Mouse (Mus musculus): ENCODE measurements around the gene Fbxw8.

Gene Fbxw8

DNA sequence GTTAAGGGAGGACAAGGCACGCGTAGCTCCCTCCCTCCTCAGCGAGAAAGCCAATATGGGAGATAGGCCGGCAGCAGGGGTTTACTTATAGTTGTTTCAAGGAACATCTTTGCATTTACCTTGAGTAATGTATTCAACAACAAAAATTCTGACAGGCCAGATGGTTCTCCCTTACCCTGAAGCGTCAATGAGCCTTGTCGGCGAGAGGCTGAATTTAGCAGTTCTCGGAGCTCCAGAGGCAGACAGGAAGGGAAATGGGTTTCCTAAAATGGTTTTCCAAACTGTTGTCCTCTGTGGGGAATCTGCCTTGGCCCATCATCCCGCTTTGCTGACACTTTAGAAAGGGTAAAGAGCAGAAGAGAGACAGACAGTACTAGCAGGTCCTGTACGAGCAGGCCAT is 48.6 kb downstream of the Fbxw8 start:
- no peak for DNase-seq

DNA sequence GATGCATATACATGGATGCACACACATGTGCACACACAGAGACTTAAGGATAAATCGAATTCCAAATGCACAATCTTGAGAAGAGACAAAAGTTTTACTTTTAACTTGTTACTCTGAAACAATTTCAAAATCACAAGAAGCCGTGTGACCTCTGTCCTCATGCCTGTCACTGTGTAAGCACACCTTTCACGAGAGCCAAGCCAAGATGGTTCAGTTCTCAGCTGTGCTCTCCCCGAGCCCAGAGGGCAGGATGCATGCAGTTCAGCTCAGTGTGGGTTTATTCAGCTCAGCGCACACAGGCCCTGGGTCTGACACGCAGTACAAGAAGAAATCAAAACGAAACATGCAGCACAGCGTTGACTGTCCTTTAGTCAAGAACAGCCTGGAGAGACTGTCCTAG is 49.7 kb downstream of the Fbxw8 start:
- DNase-seq, result no peak

DNA sequence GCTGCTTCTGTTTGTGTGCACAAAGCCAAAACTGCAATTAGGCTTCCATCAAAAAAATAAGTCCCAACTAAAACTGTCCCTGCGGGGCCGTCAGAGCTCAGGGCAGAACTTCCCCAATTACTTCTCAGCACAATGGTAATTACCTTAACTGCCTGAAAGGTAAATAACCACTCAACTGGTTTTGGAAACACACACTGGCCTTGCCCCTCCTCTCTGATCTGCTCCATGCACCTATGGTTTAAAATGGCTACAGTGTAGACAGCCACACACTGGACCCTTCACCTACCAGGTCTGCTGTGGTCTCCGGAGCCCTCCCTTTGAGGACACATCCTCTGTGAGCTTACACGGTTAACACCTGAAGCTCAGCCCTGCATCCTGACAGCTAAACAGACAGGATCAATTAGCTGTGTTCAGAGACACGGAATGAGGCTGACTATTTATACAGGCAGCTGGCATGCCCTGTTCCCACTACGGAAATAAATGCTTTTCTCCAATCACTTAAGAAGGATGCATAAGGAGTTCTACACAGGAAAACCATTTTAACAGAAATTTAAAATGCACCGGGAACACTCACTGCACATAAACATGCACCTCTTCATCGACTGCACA is 55.3 kb downstream of the Fbxw8 start:
- no peak for DNase-seq

DNA sequence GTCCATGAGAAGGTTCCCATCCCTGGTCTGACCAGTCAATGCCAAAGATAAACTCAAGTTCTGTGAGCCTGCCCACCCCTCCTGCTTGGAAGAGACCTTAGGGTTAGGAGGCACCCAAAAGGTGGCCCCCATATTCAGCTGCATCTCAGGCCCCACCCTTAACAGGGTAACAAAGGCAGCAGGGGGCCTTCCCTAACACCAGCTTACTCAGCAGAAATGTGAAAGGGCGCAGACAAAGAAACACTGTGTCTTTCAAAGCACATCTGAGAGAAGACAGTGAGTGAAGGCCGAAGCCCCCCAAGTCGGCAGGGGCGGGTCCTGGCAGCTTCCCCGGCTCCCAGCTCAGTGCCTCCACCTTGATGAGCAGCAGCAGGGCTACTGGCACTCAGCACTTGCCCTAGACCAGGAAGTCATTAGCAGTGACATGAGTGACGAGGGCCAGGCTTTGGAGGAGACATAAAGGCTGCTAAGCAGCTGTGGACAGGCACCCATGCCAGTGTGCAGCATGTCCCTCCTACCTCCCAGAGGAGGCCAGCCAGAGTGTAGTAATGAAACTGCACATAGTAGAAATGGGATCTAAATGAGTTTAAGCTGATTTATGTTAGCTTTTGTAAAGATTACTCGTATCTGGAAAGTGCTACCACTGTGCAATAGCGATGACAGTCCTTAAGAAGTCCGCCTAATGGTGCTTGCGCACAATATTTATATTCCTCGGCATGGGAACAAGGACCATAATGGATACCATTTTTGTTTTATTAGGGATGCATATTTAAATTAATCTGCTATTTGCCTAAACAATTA is 56.0 kb downstream of the Fbxw8 start:
- DNase-seq, result no peak

DNA sequence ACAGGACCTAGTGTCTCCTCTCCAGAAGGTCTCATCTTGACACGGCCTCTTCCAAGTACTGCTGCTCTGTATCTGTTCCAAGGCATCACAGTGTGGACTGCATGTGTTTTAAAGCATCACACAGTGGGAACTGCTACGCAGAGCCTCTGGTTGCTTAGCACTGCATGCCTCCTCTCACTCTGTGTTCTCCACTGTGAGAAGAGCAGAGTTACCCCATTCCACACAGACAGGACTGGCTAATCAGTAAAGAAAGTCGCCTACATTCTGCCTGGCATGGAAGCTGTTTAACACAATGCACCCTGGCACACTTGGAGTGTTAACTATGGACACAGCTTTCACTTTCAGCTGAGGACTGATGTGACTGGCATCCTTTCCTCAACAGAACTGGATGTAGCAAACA is 58.9 kb downstream of the Fbxw8 start:
- DNase-seq, result no peak

DNA sequence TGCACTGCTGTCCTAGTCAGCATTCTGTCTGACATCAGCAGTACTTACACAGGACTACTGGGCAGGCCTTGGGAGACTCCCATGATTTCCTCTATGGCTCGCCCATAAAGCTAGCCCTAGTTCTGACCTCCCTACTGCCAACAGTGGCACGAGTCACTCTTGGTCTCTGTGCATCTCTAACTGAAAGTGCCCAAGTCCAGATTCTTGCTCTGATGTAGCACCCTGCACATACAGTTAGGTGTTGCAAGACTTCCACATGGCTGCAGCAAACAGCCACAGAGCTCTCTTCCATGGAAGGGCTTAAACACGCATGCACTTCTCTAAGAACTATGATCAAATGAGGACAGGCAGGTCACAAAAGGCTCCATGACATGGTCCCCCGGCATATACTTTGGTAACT is 59.4 kb downstream of the Fbxw8 start:
- no peak for DNase-seq

DNA sequence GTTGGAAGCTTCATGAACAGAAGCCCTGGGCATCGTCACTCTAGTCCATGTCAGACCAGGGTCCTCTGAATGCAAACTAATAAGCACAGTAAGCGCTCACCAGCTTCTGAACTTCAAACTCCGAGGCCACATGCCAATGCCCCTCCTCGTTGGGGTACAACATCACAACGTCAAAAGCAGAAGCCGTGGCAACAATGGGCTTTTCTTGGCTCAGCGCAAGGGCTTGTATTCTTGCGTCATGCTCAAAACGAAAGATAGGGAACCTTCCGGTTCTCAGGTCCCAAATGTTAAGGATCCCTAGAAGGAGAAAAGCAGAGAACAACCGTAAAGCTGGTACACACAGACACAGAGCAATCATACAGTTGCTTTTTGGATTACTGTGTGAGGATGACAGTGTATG is 59.8 kb downstream of the Fbxw8 start:
- DNase-seq, result no peak

DNA sequence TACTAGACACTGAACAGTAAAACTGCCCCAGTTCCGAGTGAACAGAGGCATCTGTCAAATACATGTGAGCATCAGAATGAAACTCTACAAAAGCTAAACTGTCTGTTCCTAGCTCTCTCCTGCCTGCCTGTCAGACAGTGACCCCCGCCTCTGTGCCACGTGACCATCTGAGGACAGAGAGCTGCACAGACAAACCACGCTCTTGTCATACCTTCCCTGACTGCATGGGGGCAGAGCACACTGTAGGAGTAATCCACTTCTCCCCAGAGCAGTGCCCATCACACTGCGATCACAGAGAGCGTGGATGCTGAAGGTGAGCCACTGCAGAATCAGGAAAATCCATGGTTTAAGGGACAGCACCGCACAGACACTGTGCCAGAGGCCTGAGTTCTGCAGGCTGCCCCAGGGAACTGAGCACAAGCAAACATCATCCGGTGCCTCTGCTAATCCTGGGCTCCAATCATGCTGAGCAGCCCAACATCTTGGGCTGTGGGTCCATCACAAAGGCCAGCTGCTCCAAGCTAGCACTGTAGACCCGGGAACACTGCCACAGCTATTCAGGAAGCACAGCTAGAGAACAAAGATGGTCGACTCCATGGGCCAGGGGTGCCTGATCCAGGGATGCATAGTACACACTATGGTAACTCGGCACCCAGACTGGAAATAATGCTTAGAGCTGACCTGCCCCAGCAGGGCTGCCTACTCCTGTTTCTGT is 61.8 kb downstream of the Fbxw8 start:
- peak in 1 of 2 experiments; percentile 43 for DNase-seq

DNA sequence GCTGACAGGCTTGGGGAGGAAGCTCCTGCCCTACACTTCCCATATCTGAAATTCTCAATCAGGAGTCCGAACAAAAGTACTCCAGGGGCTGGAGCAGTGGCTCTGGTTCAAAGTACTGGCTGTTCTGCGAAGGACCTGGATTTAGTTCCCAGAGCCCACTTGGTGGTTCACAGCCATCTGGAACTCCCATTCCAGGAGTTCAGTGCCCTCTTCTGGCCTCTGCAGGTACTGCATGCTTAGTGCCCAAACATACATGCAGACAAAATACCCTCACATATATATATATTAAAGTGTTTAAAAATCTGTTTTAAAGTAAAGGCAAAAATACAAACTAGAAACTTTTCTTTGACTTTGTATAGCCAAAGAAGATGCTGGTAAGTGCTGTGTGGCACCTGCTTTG is 64.4 kb downstream of the Fbxw8 start:
- peak; percentile 65 to 69 for DNase-seq

DNA sequence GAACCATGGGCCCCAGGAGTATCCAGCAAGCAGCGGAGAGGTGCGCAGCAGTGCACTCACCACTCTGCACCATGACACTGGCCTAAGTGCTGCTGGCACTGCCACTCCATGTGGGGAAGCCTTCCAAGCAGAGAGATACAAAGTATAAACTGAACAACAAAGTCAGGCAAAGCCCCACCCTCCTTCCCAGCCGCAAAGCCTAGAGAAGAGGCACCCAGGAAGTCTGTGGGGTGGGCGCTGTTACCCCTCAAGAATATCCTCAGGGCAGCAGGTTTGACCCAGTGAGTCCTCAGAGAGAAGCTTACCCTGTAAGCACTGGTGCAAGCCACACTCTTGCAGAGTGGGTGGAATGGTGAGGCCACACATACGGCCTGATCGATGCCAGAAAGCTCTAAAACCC is 65.2 kb downstream of the Fbxw8 start:
- DNase-seq, result peak; percentile 43 to 57

DNA sequence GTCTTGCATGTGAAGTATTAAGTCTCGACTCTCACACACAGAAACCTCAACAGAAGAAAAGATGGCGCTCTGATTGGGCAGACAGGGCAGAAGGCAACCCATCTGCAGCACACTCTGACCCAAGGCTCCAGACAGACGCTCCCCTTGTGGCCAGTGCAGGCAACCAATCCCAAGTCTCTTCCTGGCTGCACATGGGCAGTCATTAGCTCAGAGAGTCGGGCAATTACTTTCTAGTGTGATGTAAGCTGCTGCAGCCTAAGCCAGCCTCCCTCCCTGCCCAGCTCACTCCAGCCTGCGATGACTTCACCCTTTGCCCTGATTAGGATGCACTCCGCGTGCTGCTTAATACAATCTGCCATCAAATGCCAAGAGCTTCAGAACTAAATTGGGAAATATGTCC is 66.2 kb downstream of the Fbxw8 start:
- no peak for DNase-seq

DNA sequence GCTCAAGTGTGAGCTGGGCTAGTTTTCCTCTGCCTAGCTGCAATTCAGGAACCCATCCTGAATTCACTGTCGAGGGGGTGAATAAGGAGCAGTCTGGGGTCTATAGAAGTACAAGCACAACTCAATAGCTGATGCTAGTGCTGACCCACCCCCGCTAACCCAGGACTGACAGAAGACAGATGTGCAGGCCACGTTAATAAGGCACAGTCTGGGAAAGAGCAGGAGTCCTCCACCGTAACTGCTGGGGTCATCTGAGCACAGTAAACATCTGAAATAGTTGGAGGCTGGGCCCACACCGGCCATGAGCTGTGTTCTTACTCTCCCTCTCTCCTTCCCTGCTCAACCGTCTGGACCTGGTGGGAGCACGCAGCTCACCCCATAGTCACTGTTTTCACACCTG is 68.3 kb downstream of the Fbxw8 start:
- no peak for DNase-seq

DNA sequence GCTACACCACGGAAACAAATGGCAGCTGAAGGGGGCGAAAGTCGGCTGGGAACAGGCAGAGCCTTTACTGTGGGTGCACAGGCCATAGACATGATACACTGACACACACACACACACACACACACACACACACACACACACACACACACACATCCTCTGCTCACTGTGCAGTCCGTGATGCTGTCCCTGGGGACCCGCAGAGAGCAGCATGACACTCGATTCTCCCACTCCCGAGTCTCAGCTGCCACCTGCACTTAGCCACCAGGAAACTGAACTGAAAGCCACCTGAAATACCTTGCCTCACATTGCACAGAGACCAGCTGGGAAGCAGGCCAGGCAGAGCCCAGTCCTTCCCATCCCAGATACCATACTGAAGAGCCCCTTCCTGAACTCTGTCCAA is 70.0 kb downstream of the Fbxw8 start:
- DNase-seq, result peak; percentile 36 to 57

DNA sequence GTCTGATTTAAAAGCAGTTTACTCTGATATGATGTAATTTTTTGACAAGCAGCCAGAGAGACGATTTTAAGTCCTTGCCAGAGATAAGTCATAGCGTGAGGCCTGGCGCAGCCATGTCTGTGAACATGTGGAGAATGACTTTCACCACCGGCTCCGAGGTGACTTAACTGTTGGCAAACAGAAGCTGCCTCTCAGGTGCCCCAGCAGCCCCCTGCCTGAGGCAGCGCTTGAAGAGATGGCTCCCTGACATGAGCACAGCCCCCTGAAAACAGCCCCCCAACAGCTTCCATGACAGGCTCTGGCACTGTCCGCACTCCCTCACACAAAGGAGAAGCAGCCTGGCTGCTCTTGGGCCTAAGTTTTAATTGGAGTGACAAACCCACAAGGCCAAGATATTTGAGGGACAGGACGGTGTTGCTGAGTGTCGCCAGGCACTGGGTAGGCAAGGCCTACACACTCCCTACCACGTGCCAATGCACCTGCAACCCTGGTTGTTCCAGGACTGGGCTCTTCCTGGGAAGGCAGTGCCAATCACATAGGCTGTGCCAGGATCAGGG is 71.0 kb downstream of the Fbxw8 start:
- DNase-seq, result no peak

DNA sequence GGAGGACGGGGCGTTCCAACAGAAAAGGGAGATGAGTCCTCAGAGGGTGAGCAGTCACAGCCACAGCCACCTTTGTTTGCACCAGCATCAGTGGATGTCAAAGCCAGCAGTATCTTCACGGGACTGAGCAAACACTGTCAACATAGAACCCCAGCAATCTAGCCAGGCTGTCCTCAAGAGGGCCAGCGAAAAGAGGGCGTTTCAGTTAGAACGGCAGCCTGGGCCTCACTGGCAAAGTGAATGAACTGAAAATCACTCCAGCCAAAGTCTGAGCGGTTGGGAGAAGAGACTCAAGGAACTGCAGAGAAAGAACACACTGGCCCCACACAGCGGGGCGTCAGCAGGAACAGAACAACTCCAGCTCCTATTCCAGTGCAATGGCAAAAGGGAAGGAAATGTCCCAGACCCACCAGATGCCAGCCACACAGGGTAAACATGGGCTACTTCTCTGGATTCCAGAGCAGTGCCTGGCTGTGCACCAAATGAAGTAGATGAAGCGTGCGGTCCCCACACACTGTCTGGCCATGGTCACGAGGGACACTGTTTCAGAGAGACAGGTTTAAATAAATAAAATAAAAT is 72.1 kb downstream of the Fbxw8 start:
- DNase-seq, result no peak

DNA sequence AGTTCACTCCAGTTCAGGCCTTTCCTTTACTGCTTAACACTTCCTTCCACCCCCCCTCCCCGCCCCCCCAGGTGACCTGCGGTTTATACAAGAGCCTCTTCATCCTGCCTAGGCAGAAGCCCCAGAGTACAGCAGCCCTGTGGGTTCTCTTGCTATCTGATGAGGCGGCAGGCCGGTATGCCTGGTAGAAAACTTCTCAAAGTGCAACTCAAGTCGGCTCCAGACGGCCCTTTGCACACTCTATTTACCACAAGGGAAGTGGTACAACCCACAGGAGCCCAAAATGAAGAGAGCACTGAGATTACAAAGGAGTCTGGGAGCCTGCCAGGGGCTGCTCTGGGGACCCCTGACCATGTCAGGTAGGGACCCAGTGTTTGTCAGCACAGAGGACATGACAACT is 73.3 kb downstream of the Fbxw8 start:
- peak; percentile 77 to 86 for DNase-seq

DNA sequence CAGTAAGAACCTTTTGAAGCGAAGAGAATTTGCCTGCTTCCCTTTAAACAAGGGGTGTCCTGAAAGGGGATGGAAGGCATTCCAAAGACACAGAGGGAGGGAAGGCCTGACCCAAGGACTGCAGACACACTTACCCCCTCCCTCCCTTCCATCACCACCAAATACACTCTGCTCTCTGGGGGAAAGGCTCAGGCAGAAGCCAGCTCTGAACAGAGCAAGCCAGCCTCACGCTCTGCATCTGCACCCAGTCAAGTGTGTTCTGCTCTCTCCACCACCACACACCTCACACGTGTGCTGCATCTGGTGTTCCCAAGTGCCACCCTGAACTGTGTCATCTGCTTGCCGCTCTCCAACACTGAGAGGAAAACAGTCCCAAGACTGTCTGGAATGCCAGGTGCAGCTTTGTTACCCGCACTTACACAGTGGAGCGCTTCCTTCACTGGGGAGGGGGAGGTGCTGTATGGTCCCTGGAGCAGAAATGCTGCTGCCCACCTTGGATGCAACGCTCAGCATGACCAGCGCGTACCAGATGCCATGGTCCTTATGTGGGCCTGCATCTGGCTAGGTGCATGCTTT is 73.8 kb downstream of the Fbxw8 start:
- peak; percentile 63 to 74 for DNase-seq

DNA sequence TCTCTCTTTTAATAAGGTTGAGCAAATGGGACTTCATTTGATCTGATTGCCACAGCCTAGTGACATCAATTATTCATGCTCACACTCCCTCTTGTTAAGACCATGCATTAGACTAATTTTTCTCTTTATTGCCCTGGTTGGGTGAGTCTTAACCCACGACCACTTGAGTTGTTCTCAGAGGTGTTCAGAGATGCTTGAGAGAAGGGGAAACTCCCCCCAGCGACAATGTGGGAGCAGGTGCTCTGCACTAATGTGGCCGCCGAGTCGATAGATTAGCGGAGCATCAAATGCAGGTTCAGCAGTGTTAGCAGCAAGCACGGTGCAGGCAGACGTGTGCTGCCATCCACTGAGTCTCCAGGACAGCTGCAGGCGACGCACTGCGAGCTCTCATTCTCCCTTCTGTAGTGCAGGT is 75.4 kb downstream of the Fbxw8 start:
- DNase-seq, result peak in 1 of 2 experiments; percentile 53

DNA sequence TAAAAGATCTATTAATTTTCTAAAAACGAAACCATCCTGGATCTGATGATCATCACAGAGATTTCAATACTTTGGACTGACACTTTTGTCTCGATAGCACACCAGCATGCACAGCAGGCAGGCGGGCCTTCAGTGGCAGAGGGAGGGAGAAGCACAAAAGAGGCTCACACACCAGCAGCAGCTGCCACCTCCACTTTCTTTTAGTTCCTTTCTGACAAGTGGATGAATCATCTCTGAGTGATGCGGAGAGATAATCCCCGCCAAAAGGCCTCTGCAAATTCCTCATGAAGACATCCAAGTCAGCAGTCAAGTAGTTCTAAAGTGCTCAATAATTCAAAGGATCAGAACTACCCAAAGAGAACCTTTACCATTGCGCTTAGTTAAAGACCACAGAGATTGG is 75.9 kb downstream of the Fbxw8 start:
- peak in 1 of 2 experiments; percentile 26 for DNase-seq

DNA sequence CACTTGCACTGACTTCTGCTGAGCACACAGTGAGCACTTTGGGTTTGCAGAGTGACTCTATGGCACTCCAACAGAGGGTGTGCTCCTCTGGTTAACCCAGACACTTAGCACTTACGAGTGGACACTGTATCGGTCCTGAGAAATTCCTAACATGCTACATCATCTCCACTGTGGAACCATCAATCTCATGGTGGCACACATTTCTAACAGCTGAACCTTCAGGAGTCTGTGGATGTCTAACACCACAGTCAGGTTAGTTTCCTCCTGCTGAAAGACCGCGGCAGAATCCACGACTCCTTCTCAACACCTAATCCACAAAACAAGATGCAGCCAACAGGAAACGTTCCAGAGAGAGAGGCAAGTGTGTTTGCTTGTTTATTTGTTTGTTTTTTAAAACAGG is 76.7 kb downstream of the Fbxw8 start:
- DNase-seq, result no peak

DNA sequence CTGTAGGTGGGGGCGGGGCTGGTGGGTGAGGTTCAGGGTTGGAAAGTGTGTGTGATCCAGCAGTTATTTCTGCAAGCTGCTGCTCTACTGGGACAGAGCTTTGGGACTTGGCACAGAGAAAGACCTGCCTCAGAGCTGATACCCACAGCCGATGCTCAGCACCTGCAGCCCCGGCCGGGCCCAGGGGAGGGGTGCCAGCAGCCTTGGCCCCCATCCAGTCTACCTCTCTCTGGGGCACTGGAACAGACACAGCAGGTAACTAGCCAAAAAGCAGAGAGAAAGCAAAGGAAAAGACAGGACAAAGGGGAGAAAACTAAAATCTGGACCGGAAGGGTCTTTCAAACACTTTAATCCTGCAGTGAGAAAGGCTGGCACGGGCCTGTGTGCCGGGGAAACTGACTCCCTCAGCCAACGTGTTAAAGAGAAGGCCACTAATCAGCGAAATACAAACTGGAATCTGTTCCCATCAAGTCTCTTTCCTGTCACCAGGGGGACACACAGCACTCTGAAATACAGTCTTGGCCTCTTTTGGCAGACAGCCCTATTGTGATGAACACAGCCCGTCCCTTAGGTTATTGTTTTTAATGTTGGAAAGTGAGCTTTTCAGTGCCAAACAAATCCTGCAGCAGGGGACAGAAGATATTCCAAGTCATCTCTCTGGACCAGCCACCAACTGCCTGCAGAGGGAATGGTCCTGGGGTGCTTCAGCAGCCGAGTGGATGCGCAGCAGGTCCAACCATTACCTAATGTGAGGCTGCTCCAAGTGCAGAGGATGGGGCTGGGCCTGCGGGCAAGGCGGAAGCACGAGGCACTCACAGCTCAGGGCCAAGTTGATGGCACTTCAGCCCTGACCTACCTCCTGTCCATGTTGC is 78.3 kb downstream of the Fbxw8 start:
- no peak for DNase-seq

DNA sequence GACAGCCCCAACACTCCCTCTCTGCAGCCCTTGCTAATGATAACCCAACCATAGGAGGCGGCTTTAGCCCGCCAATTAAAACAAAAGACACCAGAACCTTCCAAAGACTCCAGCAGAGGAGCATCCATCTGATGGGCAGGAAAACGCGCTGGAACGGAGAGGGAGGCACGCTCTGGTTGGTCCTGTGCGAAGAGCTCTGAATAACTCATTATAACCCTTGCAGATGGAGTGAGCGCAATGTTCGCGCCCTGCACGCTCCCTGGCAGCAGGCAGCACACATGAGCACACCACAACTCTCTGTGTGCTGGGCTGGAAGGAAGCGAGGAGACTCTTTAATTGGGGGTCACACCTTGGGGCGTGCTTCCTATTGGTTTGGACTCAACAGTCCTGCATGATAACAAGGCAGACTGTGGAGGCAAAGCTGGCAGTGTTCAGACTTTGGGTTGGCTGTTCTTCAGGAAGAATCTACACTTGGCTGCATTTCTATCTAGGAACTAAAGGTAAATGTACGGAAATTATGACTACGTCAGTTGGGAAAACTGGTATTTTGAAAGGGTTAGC is 82.0 kb downstream of the Fbxw8 start:
- DNase-seq, result no peak

Measured in thymus, postnatal 36 days (tissue).